Mouse (Mus musculus) brown adipose tissue, adult 24 weeks (tissue): ENCODE results near the gene Rad17. TPM values are rescaled to one million over a fixed set of nuclear protein-coding genes. Genes with fewer than 3 reads are reported as not detected.
A peak's percentile ranks its signal among the peaks of the same experiment; 100 is the strongest.

Experiments
- H3K27ac ChIP-seq: fragments of 200-500 bp; replicated peaks from 2 replicates; pipeline ENCODE4 v1.5.1; 2012; ENCODE audit warnings: low read depth, mild to moderate bottlenecking, low read length
- H3K4me1 ChIP-seq: fragments of 200-500 bp; 2 replicates; pipeline ENCODE4 v1.6.1; 2012; ENCODE audit warnings: low read length, mixed read lengths; ENCODE audit not compliant: control insufficient read depth, insufficient read depth, insufficient read length
- H3K4me3 ChIP-seq: fragments of 200-500 bp; 2 replicates; pipeline ENCODE4 v1.5.1; 2012; ENCODE audit warnings: low read depth, mild to moderate bottlenecking, low read length, moderate library complexity; ENCODE audit not compliant: insufficient read depth
- polyA plus RNA-seq: library from polyadenylated mRNA; stranded (reverse); fragments of >200 nt; gene quantifications from 2 replicates; pipeline ENCODE4 v1.2.4, GENCODE M21; 2012; ENCODE audit not compliant: missing spikeins, insufficient read depth, insufficient read length

Gene Rad17
- polyA plus RNA-seq = 13.5 and 19.4 TPM in 2 replicates

DNA sequence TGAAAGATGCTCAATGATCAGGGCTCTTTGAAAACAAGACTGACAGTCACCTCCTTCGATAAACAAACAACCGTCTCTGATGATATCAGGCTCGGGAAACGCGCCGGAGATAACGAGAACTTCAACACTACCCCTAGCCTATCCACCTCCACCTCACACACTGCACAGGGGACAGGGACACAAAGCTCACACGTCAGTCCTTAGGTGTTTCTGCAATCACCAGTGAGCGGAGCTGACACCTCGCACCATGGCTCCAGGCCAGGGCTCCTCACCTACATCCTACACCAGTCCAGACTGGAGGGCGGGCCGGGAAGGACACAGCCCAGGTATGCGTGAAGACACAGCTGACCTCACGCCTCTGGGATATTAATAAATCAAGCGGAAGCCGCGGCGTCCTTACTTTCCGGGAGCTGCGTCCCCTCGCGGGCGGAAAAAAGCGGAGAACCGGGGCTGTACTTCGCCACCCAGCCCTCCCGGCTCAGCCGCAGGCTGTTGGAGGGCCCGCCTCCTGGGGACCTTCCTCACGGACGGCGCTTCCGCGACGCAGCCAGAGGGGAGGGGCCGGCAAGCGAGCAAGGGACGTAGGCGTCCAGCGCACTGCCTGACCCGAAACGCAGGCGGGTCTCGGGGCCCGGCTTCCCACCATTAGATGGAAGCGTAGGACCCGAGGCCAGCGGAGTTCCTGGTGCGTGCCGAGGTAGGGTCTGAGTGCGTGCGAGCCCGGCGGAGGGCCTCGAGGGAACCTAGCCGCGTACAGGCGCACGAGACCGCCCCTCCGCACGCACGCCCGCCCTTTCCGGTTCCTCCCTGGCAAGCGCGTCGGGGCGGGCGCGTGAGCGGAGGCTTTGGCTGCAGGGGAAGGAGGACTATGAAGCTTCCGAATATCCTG, at the start of gene Rad17, which contains the start of gene Ak6:
Gene Rad17, minus strand, starts transcription at position 502 of the 889 bp plus-strand sequence.
Gene Ak6, plus strand, starts transcription at position 430 of the 889 bp plus-strand sequence.
- Histone ChIP-seq H3K27ac (peak within 1 kb of the TSS; percentile 99), H3K4me3 (peak within 1 kb of the TSS; percentile 84), H3K4me1 (peaks cover 3% of the 10 kb centered on the region)

DNA sequence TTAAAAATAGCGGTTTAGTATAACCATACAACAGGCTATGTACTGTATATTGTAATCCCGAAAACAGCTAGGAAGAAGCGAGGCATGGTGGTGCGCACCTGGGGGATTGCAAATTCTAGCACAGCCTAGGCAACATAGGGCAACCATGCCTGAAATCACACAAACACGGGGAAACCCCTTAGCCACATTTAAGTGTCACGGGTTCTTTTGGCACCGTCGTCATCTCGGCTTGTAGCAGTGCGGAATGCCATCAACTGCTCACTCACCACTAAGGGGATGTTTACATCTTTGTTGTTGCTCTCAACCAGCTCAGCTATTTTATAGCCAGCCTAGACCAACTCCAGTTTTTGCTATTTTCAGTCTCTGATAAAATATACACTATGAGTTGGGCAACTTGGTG, 48.0 kb upstream of the Rad17 start:
- Histone ChIP-seq H3K4me3 (no peak overlapping the region), H3K27ac (no peak overlapping the region), H3K4me1 (no peaks in the 10 kb centered on the region)

DNA sequence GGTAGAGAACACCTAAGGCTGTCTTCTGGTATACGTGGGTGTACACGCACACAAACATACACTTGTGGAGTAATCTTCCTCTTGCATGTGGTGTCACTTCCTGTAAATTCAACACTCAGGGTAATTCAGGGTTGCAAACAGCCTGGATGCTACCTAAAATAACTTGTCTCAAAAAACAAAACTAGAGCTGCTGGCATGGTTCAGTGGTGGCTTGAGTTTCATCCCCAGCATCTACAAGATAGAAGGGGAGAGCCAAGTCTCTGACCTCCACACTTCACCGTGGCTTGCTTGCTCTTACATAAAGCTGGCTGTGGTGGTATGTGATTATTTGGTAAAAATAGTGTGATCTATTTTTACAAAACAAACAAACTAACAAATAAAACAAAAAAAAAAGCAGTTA, 46.7 kb upstream of the Rad17 start:
- Histone ChIP-seq H3K4me3 (no peak overlapping the region), H3K4me1 (no peaks in the 10 kb centered on the region), H3K27ac (no peak overlapping the region)

DNA sequence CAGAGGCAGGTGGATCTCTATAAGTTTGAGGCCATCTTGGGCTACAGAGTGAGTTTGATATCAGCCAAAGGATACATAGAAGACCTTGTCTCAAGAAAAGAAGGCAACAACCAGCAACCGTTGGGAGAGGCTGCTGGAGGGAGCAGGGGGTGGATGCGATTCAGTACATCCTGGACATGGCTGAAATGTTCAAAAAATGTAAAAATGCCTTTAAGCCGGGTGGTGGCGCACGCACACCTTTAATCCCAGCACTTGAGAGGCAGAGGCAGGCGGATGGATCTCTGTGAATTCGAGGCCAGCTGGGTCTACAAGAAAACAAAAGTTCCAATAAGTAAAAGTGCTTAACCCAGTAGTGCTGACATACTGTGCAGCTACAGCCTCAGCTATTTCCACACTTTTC, 36.7 kb upstream of the Rad17 start:
- Histone ChIP-seq H3K4me1 (no peaks in the 10 kb centered on the region), H3K4me3 (no peak overlapping the region), H3K27ac (no peak overlapping the region)

DNA sequence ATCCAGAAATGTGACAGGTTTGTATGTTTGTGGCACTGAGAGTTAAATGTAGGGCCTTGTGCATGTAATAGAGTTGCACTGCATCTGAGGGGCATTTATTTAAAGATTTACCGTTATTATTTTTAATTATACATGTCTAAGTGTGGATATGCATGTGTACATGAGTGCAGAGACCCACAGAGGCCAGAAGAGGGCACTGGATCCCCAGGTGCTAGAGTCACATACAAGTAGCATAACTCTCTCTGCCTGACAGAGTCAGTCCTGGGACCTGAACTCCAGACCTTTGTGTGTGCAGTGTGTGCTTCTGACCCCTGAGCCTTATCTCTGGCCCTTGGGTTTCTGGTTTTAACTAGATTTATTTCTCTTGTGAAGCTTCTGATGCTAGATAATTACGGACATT, 33.5 kb upstream of the Rad17 start:
- Histone ChIP-seq H3K4me1 (no peaks in the 10 kb centered on the region), H3K27ac (no peak overlapping the region), H3K4me3 (no peak overlapping the region)

DNA sequence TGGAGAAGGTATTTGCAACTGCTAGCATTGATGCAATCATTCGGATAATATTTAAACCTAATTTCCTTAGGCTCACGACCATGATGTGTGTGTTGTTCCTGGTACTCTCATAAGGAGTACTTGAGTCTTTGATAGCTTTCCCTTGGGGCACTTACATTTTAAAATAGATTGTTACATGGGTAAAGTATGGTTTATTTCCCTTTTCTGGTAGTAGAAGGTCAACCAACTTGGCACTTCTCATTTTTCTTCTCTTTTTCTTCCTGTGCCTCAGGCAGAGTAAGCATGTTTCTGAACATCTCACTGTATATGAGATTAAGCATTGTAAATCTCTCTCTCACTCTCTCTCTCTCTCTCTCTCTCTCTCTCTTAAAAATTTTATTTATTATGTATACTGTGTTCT, 32.0 kb upstream of the Rad17 start:
- H3K27ac ChIP-seq = no peak overlapping the region
- no peaks in the 10 kb centered on the region for H3K4me1 ChIP-seq
- H3K4me3 ChIP-seq = no peak overlapping the region

DNA sequence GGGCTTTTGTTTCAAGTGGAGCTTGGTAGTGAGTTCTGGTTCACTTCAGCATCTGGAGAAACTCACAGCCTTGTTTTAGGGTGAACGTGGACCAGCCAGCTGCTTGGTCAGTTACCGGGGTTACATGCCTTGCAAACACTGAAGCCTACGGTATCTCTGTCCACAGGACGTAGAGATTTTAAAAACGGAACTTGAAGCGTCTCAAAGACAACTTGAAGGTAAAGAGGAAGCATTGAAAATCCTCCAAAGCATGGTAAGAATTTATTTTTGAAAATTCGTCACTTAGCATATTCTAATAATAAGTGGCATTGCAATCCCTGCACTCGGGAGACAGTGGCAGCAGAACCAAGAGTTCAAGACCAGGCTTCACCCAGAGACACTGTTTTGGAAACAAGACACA, 30.8 kb upstream of the Rad17 start:
- no peak overlapping the region for H3K27ac ChIP-seq
- H3K4me1 ChIP-seq = no peaks in the 10 kb centered on the region
- no peak overlapping the region for H3K4me3 ChIP-seq

DNA sequence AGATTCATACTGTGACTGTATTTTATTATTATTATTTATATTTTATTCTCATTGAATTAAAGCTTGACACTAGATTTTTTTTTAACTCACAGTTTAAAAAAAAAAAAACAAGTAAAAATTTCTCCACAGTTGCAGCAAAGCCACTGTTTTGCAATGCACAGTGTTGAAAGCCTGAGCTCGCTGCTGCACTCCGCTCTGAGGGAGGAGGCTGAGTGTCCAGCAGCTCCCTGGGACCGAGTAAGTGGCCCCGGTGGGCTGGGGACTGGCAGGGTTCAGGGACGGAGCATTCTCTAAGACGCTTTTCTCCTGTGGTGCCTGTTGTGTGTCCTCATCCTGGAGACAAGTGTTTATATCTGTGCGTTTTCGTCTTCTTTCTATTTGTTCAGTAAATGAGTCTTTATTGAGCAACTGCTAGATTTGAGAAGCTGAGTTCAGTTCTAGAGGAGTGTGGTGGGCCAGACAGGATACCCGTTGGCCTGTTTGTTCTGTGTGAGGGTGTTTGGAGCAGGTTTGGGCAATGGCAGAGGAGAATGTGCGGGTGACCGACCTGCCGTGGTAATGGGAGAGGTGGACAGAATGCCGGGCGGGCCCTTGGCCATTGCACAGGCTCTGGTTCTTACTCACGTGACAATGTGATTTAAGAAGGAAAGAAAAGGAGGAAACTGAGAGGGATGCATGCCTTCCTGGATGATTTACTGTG, 25.2 kb upstream of the Rad17 start:
- Histone ChIP-seq H3K4me3 (peak overlapping the region; percentile 54), H3K4me1 (no peaks in the 10 kb centered on the region; the same call in 1 of the 2 replicates), H3K27ac (peak overlapping the region; percentile 71)

DNA sequence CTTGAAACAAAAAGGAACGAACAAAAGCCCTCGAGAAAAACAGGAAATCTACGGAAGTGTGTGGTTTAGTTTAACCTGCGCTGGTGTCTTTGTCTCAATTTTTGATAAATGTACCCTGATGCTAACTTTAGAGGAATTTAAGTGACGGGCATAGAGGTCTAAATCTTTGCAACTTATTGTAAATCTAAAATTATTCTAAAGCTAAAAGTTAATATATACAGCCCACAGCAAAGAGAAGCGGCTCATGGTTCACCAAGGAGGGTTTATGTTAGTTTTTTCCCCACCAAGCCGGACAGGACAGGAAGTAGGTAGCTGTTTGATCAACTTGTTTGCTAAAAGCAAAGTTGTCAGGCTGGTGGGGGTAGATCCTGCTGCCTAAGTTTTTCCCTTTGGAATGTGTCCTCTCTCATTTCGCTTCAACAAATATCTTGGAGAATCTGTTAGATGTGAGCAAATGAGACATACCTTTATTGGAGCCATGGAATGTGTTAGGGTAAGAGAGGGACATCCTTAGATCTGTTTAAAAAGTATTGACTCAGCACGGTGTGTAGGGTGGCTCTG, 19.4 kb upstream of the Rad17 start:
- Histone ChIP-seq H3K4me1 (no peaks in the 10 kb centered on the region; the same call in 1 of the 2 replicates), H3K4me3 (peak overlapping the region; percentile 94), H3K27ac (no peak overlapping the region)

DNA sequence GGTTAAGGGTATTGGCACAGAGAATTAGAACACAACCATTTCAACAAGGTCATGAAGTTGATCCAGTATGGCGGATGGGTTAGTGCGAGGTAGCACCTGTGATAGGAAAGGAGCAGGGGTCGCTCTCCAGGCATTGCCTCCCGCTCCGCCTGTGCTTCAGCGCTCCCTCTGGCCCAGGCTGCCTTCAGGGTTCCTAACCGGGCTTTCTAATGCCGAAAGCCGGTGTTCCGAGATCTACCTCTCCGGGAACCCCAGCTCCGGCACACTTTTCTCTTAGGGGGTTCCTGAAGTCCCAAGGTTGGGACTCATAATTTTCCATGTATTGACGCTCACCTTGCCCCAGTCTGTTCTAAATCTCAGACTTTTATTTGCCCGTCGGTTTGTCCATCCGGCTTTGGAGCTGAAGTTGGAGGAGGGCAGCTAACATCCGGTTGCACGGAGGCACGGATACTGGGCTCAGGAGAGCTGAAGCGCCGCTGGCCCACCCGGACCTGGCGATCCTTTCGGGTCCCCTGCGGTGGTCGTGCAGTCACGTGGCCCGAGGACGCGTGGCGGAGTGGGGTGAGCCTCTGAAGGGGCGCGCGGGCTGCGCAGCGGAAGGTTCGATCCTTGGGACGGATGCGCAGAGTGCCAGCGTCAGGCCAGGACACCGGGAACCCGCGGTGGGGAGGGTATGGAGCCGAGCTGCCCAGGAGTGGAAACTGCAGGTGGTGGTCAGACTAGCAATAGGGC, 18.6 kb upstream of the Rad17 start, which contains the start of gene Ccdc125:
Gene Ccdc125, plus strand, starts transcription at position 427 of the 732 bp plus-strand sequence.
- H3K27ac ChIP-seq = peak within 1 kb of the TSS; percentile 62
- no peaks in the 10 kb centered on the region; the same call in 1 of the 2 replicates for H3K4me1 ChIP-seq
- peak within 1 kb of the TSS; percentile 94 for H3K4me3 ChIP-seq

DNA sequence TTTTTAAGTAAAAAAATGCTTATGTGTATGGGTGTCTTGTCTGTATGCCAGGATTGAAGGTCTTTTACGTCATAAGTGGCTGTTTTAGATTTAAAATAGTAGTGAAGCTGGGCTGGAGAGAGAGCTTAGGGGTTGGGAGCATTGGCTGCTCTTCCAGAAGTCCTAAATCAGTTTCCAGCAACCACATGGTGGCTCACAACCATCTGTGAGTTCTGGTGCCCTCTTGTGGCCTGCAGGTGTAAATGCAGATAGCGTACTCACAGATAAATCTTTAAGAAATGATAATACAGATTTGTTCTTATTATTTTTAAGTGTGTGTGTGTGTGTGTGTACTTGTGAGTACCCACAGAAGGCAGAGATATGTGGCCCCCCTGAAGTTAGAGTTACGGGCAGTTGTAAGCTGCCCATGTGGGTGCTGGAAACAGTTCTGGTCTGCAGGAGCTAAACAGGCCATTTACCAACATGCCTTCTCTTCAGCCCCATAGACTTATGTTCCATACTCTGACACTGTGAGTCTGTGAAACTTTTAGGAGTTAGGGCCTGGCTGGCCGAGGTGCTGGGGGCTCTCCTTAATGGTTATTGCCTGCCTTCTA, 9.1 kb upstream of the Rad17 start:
- Histone ChIP-seq H3K27ac (no peak overlapping the region), H3K4me1 (no peaks in the 10 kb centered on the region)

GRCm38 (mm10) chr13:100658091-100658490, 7.2 kb upstream of the Rad17 start:
- no peaks in the 10 kb centered on the region for H3K4me1 ChIP-seq
- no peak overlapping the region for H3K27ac ChIP-seq
- H3K4me3 ChIP-seq = no peak overlapping the region

More for the DNA sequence above, 9.1 kb upstream of the Rad17 start:
- no peak overlapping the region for H3K4me3 ChIP-seq

- H3K4me1 ChIP-seq = peaks cover 3% of the 10 kb centered on the region
- H3K27ac ChIP-seq = peak within 1 kb of the TSS; percentile 99
- H3K4me3 ChIP-seq = peak within 1 kb of the TSS; percentile 84
Measured at GRCm38 (mm10) chr13:100651439-100652186, 762 bp upstream of the Rad17 start, which contains the start of gene Taf9. Gene Taf9 (plus strand): TSS chr13:100651579.

- Histone ChIP-seq H3K4me1 (peaks cover 3% of the 10 kb centered on the region), H3K4me3 (no peak overlapping the region), H3K27ac (no peak overlapping the region)
Measured at GRCm38 (mm10) chr13:100648223-100648622, 2.6 kb downstream of the Rad17 start.
